Mouse (Mus musculus) embryonic fibroblast, embryonic 13.5 days (primary cell): ENCODE data around the gene Syce1.

Experiments
- CTCF ChIP-seq: IDR thresholded peaks from 2 replicates; pipeline ENCODE4 v1.5.1; 2011; ENCODE audit warnings: mild to moderate bottlenecking, control low read depth, low read length, moderate library complexity, borderline replicate concordance; ENCODE audit not compliant: insufficient read depth
- POLR2A ChIP-seq: IDR thresholded peaks from 2 replicates; pipeline ENCODE4 v1.6.1; 2011; ENCODE audit warnings: low read depth, mild to moderate bottlenecking, control low read depth, low read length, moderate library complexity

GRCm38 (mm10) chr7:140756151-140756854 lies 31.3 kb downstream of the Syce1 start:
- TF ChIP-seq POLR2A (no peak), CTCF (no peak)
